ENCODE assay signal across 8 mouse cellular contexts in the genomic region with DNA sequence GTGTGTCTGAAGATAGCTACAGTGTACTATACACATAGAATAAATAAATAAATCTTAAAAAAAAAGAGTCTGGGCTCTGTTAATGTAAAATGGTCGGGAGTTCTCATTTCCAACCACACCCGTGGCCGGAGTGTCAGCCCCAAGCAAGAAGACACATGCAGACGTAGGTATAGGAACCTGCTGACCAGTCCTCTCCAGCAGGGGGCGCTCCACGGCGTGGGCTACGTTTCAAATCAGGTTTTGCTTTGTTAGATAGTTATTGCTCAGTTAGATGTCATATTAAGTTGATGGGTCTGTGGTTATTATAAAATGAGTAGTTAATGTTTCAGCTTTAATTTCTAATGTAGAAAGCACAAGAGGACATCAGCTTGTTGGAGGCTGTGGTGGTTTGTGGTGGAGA. TPM values are rescaled to one million over a fixed set of nuclear protein-coding genes. Genes with fewer than 3 reads are reported as not detected.
DNase-seq lines count a peak whose midpoint lies in the region; ATAC-seq and TF ChIP-seq lines count a peak whose summit lies in the region.

No protein-coding gene starts in this region.

- no peaks in the 10 kb centered on the region for H3K27me3 ChIP-seq in hindbrain, embryonic 11.5 days (ENCODE audit: control insufficient read depth, insufficient read depth, low read length)
- H3K27me3 ChIP-seq in hindbrain, embryonic 13.5 days, result 0 out of 2 replicates have a peak, but pooled peaks cover 3% of the 10 kb centered on the region
- H3K27me3 ChIP-seq in liver, postnatal 0 days (ENCODE audit: insufficient read depth, low read length), result no peaks in the 10 kb centered on the region
- H3K27me3 ChIP-seq in hindbrain, embryonic 14.5 days (ENCODE audit: control insufficient read depth, insufficient read depth, low read length), result no peaks in the 10 kb centered on the region

- TF ChIP-seq EP300 in liver, postnatal 0 days (IDR thresholded peaks at IDR 0.05; ENCODE audit: low read depth), result no peak

- peak; percentile 81 for TF ChIP-seq CTCF in liver, postnatal 0 days (IDR thresholded peaks at IDR 0.05; ENCODE audit: low read depth)

- no peak overlapping the region for H3K4me2 ChIP-seq in hindbrain, embryonic 11.5 days (replicated peaks; ENCODE audit: low read depth, low read length)
- no peak overlapping the region for H3K4me2 ChIP-seq in hindbrain, embryonic 13.5 days
- no peak overlapping the region for H3K4me2 ChIP-seq in liver, postnatal 0 days (ENCODE audit: low read depth, low read length)
- H3K4me2 ChIP-seq in hindbrain, embryonic 14.5 days (replicated peaks), result no peak overlapping the region

- peak; percentile 70 for DNase-seq in hindbrain, embryonic 11.5 days (ENCODE audit: low spot score)
- peak; percentile 39 for DNase-seq in urinary bladder, adult 2 months (ENCODE audit: low spot score)
- no peak for DNase-seq in urinary bladder, postnatal 4 days (ENCODE audit: low spot score in 2 of 2)
- DNase-seq in brain, adult 2 months (ENCODE audit: low read depth, low spot score), result peak; percentile 51
- DNase-seq in liver, postnatal 0 days, result peak; percentile 67
- peak; percentile 58 for DNase-seq in thymus, postnatal 25 days
- no peak for DNase-seq in hindbrain, embryonic 14.5 days (ENCODE audit: low spot score)

- H3K4me3 ChIP-seq in hindbrain, embryonic 11.5 days (ENCODE audit: low read depth, low read length), result no peak overlapping the region
- H3K4me3 ChIP-seq in hindbrain, embryonic 13.5 days, result no peak overlapping the region
- H3K4me3 ChIP-seq in liver, postnatal 0 days (ENCODE audit: low read depth, low read length), result no peak overlapping the region
- H3K4me3 ChIP-seq in hindbrain, embryonic 14.5 days (replicated peaks; ENCODE audit: low read length), result no peak overlapping the region

- no peaks in the 10 kb centered on the region for H3K9me3 ChIP-seq in hindbrain, embryonic 11.5 days (ENCODE audit: control insufficient read depth, low read length)
- H3K9me3 ChIP-seq in hindbrain, embryonic 13.5 days, result no peaks in the 10 kb centered on the region
- H3K9me3 ChIP-seq in liver, postnatal 0 days (ENCODE audit: low read length), result no peaks in the 10 kb centered on the region; the same call in 1 of the 2 replicates
- H3K9me3 ChIP-seq in hindbrain, embryonic 14.5 days (ENCODE audit: control insufficient read depth, low read length), result no peaks in the 10 kb centered on the region

- 28% methylated on average over 8 of the region's 8 CpGs for WGBS in hindbrain, embryonic 11.5 days
- WGBS in hindbrain, embryonic 13.5 days, result 31% methylated on average over 8 of the region's 8 CpGs
- WGBS in liver, postnatal 0 days (ENCODE audit: insufficient replicate concordance), result 15% methylated on average over 8 of the region's 8 CpGs
- 22% methylated on average over 8 of the region's 8 CpGs for WGBS in hindbrain, embryonic 14.5 days

- H3K27ac ChIP-seq in hindbrain, embryonic 11.5 days (ENCODE audit: low read depth, low read length), result no peak overlapping the region
- no peak overlapping the region for H3K27ac ChIP-seq in hindbrain, embryonic 13.5 days
- H3K27ac ChIP-seq in liver, postnatal 0 days (ENCODE audit: low read depth), result no peak overlapping the region
- no peak overlapping the region for H3K27ac ChIP-seq in hindbrain, embryonic 14.5 days

- ATAC-seq in hindbrain, embryonic 11.5 days (ENCODE audit: low FRiP score), result no peak
- ATAC-seq in hindbrain, embryonic 13.5 days (ENCODE audit: low FRiP score), result no peak
- no peak for ATAC-seq in liver, postnatal 0 days
- no peak for ATAC-seq in hindbrain, embryonic 14.5 days (ENCODE audit: low FRiP score)

- no peak overlapping the region for H3K9ac ChIP-seq in hindbrain, embryonic 11.5 days (ENCODE audit: low read depth, low read length)
- H3K9ac ChIP-seq in hindbrain, embryonic 13.5 days, result no peak overlapping the region
- no peak overlapping the region for H3K9ac ChIP-seq in liver, postnatal 0 days (replicated peaks)
- H3K9ac ChIP-seq in hindbrain, embryonic 14.5 days, result no peak overlapping the region

- 0 out of 2 replicates have a peak, but pooled peaks cover 2% of the 10 kb centered on the region for H3K4me1 ChIP-seq in hindbrain, embryonic 11.5 days (replicated peaks; ENCODE audit: control insufficient read depth, insufficient read depth, low read length)
- H3K4me1 ChIP-seq in hindbrain, embryonic 13.5 days (replicated peaks), result peaks cover 12% of the 10 kb centered on the region
- H3K4me1 ChIP-seq in liver, postnatal 0 days (ENCODE audit: insufficient read depth), result no peaks in the 10 kb centered on the region
- no peaks in the 10 kb centered on the region for H3K4me1 ChIP-seq in hindbrain, embryonic 14.5 days (replicated peaks; ENCODE audit: control insufficient read depth, insufficient read depth, low read length)

- no peaks in the 10 kb centered on the region for H3K36me3 ChIP-seq in hindbrain, embryonic 11.5 days (ENCODE audit: control insufficient read depth, insufficient read depth, low read length)
- peaks cover 15% of the 10 kb centered on the region for H3K36me3 ChIP-seq in hindbrain, embryonic 13.5 days
- H3K36me3 ChIP-seq in liver, postnatal 0 days (replicated peaks; ENCODE audit: insufficient read depth, low read length), result no peaks in the 10 kb centered on the region
- no peaks in the 10 kb centered on the region for H3K36me3 ChIP-seq in hindbrain, embryonic 14.5 days (replicated peaks; ENCODE audit: control insufficient read depth, insufficient read depth)

RNA-seq across cellular contexts. Expression of gene Zfp64, which starts 52.8 kb away (rescaled TPM):
- 34.7 and 37.4 TPM in 2 replicates for polyA plus RNA-seq in hindbrain, embryonic 11.5 days (2014; fragmentation: Nextera tagmentation; extraction: Ambion mirVana)
- 28.7 and 30.2 TPM in 2 replicates for polyA plus RNA-seq in hindbrain, embryonic 13.5 days (2015; fragmentation: Nextera tagmentation; extraction: Ambion mirVana)
- polyA plus RNA-seq in urinary bladder, adult 2 months (2012; rRNA removed), result 13.4 and 14.3 TPM in 2 replicates
- 7.1 and 7.2 TPM in 2 replicates for polyA plus RNA-seq in liver, postnatal 0 days (2015; fragmentation: Nextera tagmentation; extraction: Ambion mirVana)
- polyA plus RNA-seq in hindbrain, embryonic 14.5 days (2014; fragmentation: Nextera tagmentation; extraction: Ambion mirVana), result 27.3 and 29.7 TPM in 2 replicates

Comparison
In these comparisons a context has a peak if more than half of its experiments do, and no peak if none do; other contexts are left out.
1. DNase-seq: peak in hindbrain, embryonic 11.5 days (single experiment), urinary bladder, adult 2 months (single experiment), brain, adult 2 months (single experiment), liver, postnatal 0 days (single experiment) and thymus, postnatal 25 days (single experiment); none in urinary bladder, postnatal 4 days (0 of 2) and hindbrain, embryonic 14.5 days (single experiment).